Mouse (Mus musculus) ovary, postnatal 14 days (tissue): ENCODE measurements around the gene Trim11.
A peak's percentile ranks its signal among the peaks of the same experiment; 100 is the strongest.

ENCODE experiments used
- DNase-seq: peaks from one replicate; pipeline ENCODE4 v3.0.0; 2022; ENCODE audit warnings: low spot score

Trim11 gene

DNA sequence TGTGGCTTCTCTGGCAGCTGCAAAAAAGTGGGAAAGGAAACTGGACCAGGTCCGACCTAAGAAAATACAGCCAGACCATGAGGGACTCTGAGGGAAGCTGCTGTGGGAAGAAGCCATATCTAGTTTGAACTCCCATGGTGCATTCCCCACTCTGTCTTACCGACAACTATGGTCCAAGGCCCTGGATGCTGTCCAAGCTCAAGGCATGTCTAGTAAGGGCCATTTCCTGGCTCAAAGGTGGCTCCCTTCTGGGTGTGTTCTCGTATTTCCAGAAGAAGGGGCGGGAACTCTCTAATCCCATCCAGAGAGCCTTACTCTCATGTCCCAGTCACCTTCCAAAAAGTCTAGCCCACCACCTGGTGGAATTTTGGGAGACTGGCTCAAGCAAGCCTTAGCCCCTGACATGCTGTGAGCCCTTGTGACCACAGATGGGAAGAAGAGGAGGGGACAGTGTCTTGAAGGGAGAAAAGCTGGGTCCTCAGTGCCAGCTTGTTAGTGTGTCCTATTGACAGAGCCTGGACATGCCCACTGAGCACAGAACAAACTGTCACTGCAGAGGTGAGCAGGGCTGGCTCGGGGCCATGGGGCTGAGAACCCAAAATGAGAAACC is 2.6 kb downstream of the Trim11 start:
- no peak for DNase-seq

DNA sequence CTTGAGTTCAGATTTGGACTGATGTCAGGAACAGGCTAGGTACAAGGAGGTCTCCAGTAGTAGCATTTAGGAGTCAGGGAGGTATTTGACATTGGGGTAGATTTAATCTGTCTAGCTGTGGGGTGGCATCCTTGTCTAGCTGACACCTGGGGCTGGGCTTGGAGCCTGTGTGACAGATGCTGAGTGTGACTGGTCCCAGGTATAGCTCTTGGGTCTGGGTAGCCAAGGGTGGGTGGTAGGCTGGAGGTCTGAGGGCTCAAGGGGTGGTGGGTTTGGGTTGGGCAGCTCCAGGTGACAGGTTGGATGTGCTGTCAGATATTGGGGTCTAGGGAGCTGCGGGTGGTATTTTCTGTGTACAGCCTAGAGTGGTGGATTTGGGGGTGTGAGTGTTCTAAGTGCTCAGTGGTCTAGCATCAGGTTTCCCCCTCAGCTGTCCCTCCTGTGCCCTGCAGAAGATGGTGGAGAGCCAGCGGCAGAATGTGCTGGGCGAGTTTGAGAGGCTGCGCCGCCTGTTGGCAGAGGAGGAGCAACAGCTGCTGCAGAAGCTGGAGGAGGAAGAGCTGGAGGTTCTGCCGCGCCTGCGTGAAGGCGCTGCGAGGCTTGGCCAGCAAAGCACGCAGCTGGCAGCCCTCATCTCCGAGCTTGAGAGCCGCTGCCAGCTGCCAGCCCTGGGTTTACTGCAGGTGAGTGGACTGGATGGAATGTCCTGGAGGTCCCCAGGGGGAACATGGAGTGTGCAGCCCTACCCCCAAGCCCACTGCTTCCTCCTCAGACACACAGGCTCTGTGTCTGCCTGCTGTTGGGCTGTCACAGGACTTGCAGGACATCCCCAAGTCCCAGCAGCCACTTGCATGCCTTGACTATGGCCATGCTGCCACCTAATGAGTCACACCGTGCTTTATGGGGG is 3.9 kb downstream of the Trim11 start:
- peak; percentile 38 for DNase-seq

DNA sequence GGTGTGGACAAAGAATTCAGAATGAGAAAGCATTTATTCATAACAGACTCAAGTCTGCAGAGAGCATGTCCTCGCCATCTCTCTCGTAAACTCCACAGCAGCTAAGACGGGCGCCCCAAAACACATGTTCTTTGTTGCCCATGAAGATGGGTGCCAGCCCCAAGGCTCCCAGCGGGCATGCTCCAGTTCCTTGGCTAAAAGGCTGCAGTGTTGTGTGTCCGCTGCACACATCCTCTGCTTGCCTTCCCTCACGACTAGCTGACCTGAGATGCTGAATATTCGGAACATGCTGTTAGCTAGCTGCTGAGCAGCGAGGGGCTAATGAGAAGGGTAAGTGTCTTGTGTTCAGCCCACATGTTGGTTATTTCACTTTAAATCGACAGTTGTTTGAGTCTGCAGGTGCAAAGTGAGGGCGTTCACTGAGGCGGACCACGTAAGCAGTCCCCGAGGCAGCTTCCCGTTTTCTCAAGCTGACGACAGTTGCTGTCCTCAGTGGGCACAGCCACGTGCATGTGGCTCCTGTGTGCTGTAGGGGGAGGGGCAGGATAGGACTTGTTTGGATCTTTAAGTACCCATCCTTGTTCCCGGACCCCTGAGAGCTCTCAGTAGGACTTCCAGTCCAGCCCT is 4.7 kb downstream of the Trim11 start:
- no peak for DNase-seq

DNA sequence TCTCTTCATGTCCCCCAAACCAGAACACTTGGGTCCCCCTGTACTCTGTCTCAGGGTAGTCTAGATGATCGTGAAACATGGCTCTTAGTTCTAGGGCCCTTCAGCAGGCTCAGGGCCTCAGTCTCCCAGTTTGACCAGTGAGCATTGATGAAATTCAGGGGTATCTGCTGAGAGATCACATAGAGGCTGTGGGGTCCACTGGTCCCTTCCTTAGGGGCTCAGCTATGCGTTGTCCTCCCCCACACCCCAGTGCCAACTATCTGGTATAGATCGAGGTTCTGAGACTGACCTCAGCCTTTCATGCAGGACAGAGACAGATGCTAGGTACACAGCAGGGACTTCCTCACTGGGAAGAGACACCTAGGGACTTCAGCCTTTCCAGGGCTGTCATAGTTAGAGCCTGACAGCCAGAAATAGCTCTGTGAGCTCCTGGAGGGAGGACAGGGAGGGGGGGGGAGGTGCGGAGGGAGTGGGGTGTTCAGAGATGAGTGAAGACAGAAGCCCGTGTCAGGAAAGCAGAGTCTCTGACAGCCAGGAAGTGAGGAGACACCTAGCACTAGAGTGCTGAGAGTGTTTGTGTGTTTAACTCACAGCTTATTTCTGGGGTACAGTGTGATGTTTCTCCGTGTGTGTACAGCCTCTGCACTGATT is 5.9 kb downstream of the Trim11 start:
- no peak for DNase-seq

GRCm38 (mm10) chr11:58984657-58985056 is 6.8 kb downstream of the Trim11 start:
- no peak for DNase-seq

- DNase-seq = no peak
These were observed 7.5 kb downstream of the Trim11 start for GRCm38 (mm10) chr11:58985299-58985917.

GRCm38 (mm10) chr11:58989166-58989565 is 11.3 kb downstream of the Trim11 start:
- no peak for DNase-seq

GRCm38 (mm10) chr11:58990141-58990540 is 12.2 kb downstream of the Trim11 start:
- no peak for DNase-seq

GRCm38 (mm10) chr11:58990794-58991193 is 12.9 kb downstream of the Trim11 start:
- DNase-seq = no peak

- no peak for DNase-seq
These were observed 14.0 kb downstream of the Trim11 start for GRCm38 (mm10) chr11:58991911-58992310.

DNA sequence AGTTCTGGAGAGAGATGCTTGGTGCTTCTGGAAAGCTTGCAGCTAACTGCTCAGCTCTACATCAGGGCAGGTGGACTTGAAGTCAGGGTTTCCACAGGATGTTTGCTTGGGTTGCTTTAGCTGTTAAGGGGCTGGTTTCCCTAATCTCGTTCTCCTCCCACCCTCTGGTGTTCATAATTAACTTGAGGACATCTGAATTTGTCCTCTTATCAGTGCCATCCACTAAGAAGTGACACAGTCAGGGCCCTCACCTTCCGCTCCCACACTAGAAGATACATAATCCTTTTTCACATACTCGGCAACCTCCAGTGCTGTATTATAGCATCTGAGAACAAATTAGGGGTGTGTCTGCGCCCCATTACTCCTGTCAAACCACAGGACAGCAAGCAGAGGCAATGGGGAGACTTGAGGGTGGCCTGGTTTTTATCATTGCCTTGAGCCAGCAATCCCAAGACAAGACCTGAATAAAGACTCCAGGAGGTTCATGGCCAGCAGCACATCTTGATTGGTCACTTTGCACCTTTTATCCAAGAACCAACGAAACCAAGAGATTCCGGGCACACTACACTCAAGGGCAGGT is 15.3 kb downstream of the Trim11 start:
- DNase-seq = no peak

DNA sequence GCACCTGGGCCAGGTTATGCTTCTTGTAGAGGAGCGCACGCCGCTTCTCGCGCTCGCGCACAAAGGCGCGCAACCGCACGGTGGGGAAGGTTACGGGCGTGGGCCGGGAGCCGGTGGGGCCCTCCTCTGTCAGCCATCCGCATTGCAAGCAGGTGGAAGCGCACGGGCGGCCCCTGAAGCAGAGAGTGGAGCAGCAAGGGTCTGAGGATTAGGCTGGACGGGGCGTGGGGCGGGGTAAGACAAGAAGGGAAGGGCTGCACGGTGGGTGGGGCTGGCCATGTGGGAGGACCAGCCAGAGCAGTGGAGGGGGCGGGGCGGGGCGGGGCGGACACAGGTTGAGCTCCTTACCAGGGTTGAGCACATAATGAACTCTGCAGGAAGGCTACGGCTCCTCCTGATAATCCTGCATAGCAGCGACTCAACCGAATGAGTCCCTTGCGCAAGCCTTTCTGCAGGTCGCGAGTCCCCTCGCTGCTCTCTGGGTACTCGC is 16.5 kb downstream of the Trim11 start:
- DNase-seq = no peak

DNA sequence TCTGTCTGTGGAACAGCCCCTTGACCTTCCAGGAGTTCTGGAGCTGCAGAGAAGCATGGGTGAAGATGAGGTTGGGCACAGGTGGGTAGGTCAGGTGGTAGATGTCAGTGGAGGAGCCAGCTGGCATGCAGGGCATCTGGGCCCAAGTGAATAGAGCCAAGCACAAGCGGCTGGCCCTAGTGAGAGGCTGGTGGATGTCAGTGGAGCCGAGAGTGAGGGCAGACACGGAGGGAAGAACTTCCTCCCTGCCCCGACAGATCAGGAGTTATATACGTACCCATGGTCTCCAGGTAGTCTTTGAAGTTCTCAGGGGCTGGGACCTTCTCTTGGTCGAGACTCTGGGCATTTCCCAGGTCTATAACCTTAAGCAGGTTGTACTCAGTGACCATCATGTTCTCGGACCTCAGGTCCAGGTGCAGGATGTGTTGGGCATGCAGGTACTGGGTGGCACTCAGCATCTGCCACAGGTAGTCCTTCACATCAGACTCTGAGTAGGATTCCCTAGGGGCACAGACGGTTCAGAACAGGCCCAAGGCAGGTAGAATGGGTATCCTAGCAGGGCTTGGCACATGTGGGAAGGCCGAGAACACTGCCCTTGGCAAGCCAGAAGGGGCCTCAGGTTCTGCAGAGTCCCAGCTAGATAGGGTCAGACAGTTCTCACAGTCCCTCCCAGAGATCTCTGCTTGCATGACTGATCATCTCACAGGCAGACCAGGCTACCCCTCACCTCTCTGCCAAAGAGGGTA is 17.3 kb downstream of the Trim11 start:
- no peak for DNase-seq

- no peak for DNase-seq
These were observed 18.0 kb downstream of the Trim11 start for GRCm38 (mm10) chr11:58995807-58996370.

DNA sequence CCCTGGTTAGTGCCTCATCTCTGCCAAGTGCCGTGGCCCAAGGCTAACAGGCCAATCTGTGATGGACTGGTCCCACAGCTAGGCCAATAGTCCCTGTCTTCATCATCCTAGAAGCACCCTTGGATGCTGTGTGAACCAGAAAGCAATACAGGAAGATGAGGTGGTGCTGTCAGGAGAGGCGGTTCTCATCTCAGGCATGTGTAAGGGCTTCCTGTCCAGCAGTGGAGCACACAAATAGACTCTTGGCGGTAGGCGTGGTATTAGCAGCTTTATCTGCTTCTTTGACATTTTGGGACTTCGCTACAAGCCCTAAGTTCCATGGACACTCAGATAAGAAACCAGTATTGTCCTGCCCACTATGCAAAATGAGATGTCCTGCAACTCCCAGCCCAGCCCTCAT is 19.6 kb downstream of the Trim11 start:
- DNase-seq = no peak

- DNase-seq = no peak
These were observed 21.3 kb downstream of the Trim11 start for GRCm38 (mm10) chr11:58999158-58999557.

DNA sequence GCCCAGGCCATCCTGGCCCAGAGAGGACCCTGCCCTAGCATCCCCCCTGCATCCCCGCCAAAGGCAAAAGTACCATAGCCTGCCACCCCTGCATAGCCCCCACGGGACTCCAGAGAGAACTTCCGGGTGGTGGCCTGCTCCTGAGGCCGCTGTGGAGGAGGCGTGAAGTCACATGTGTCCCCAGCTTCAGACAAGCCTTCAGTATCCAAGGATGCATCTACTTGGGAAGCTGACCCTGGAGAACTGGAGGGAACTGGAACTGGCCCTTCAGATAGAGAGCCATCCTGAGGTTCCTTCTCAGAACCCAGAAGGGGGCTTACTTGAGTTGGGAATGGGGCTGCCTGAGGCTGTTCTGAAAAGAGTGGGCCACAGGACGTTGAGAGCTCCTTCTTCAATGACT is 21.9 kb downstream of the Trim11 start:
- no peak for DNase-seq

GRCm38 (mm10) chr11:59000635-59001034 is 22.7 kb downstream of the Trim11 start:
- DNase-seq = no peak

GRCm38 (mm10) chr11:59002327-59003079 is 24.6 kb downstream of the Trim11 start:
- DNase-seq = no peak

- peak; percentile 15 for DNase-seq
These were observed 37.2 kb downstream of the Trim11 start for GRCm38 (mm10) chr11:59015052-59015451.
